Mouse (Mus musculus): Measurements from ENCODE around the gene Cidec. TPM values are rescaled to one million over a fixed set of nuclear protein-coding genes. Genes with fewer than 3 reads are reported as not detected.

Gene Cidec
- polyA plus RNA-seq, 1 experiment from 2014 or later: not detected

DNA sequence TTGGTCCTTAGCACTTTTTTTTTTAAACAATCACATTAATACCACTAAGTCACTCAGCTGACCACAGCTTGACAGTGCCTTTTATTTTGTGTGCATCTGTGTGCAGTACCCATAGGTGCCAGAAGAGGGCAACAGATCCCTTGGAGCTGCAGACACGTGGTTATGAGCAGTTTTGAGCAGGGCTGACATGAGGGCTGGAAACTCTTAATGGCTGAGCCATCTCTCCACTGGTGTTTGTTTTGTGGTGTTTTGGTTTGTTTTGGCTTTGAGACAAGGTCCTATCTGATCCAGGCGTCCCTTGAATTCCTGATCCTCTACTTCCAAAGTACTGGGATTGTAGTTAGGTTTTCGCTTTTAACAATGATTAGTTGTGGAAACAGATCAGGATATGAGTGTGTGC is 8.2 kb downstream of the Cidec start:
- no peaks in the 10 kb centered on the region for H3K4me1 ChIP-seq (replicated peaks)
- H3K27me3 ChIP-seq: no peaks in the 10 kb centered on the region
- no peak overlapping the region for H3K4me2 ChIP-seq
- no peaks in the 10 kb centered on the region for H3K36me3 ChIP-seq
- H3K9ac ChIP-seq: no peak overlapping the region
- no peak overlapping the region for H3K4me3 ChIP-seq
- H3K9me3 ChIP-seq: no peaks in the 10 kb centered on the region
- no peak for ATAC-seq (ENCODE audit: low FRiP score, low read depth)
- WGBS: 63% methylated on average over 3 of the region's 3 CpGs
- H3K27ac ChIP-seq (replicated peaks): no peak overlapping the region

DNA sequence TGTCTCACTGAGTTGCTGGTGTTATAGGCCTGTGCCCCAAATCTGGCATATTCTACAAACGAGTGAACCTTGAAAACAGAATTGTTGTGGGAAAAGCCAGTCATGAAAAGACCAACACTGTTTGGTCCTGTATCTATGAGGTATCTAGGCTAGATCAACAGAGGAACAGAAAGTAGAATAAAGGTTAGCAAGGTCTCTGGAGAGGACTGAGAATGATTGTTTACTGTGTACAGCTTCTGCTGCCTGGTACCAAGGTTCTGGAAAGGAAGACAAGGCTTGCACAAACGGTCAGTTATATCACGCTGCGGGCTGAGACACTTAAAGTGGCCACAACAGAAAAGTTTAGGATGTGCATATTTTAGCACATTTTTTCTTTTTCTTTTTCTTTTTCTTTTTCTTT is 8.9 kb downstream of the Cidec start:
- H3K4me3 ChIP-seq: no peak overlapping the region
- no peak overlapping the region for H3K27ac ChIP-seq (replicated peaks)
- H3K9ac ChIP-seq: no peak overlapping the region
- no peak overlapping the region for H3K4me2 ChIP-seq
- no peaks in the 10 kb centered on the region for H3K9me3 ChIP-seq
- no peak for ATAC-seq (ENCODE audit: low FRiP score, low read depth)
- WGBS: 92% methylated on average over 4 of the region's 4 CpGs
- H3K36me3 ChIP-seq: no peaks in the 10 kb centered on the region
- H3K4me1 ChIP-seq (replicated peaks): no peaks in the 10 kb centered on the region
- H3K27me3 ChIP-seq: no peaks in the 10 kb centered on the region

DNA sequence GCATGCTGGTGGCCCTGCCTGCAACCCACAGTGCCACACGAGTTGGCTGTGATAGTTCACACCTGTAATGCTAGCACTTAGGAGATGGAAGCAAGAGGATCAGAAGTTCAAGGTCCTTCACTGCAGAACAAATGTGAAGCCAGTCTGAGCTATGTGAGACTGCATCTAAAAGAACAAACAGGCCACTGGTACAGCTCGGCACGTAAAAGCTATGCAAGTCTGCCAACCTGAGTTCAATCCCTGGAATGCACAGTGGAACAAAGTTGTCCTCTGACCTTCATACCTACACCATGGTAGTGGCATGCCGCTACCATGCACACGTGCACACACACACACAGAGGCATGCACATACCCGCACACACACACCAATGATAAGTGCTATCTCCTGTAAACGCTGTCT is 11.4 kb downstream of the Cidec start:
- H3K27me3 ChIP-seq: no peaks in the 10 kb centered on the region
- no peak overlapping the region for H3K9ac ChIP-seq
- no peak for ATAC-seq (ENCODE audit: low FRiP score, low read depth)
- 91% methylated on average over 7 of the region's 7 CpGs for WGBS
- H3K4me2 ChIP-seq: no peak overlapping the region
- no peaks in the 10 kb centered on the region for H3K36me3 ChIP-seq
- no peak overlapping the region for H3K27ac ChIP-seq (replicated peaks)
- no peaks in the 10 kb centered on the region for H3K9me3 ChIP-seq
- H3K4me1 ChIP-seq (replicated peaks): peaks cover 4% of the 10 kb centered on the region
- no peak overlapping the region for H3K4me3 ChIP-seq

DNA sequence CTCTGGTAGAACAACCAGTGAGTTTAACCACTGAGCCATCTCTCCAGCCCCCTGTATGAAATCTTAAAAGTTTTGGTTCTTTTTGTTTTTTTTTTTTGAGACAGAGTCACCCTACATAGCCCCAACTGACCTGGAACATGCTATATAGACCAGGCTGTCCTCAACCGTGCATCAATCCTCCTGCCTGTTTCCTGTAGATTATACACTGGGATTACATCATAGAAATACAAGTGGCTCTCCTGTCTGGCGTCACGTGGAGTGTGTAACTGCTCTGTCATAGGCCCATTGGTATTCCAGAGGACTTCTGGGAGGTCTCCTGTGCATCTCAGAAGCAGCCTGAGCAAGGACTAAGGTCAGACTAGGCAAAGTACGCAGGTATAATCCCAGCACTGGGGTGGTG is 12.6 kb downstream of the Cidec start:
- H3K36me3 ChIP-seq: no peaks in the 10 kb centered on the region
- H3K9ac ChIP-seq: no peak overlapping the region
- H3K4me3 ChIP-seq: no peak overlapping the region
- ATAC-seq (ENCODE audit: low FRiP score, low read depth): no peak
- H3K4me1 ChIP-seq (replicated peaks): peaks cover 11% of the 10 kb centered on the region
- H3K27ac ChIP-seq (replicated peaks): no peak overlapping the region
- 84% methylated on average over 4 of the region's 4 CpGs for WGBS
- no peaks in the 10 kb centered on the region for H3K27me3 ChIP-seq
- H3K9me3 ChIP-seq: no peaks in the 10 kb centered on the region
- H3K4me2 ChIP-seq: no peak overlapping the region

GRCm38 (mm10) chr6:113419199-113419587 is 16.4 kb downstream of the Cidec start, which contains the start of gene Rpusd3:
Rpusd3 (minus strand) TSS chr6:113419340.
- peaks cover 18% of the 10 kb centered on the region for H3K4me1 ChIP-seq (replicated peaks)
- H3K4me2 ChIP-seq: peak within 1 kb of the TSS; percentile 96
- no peaks in the 10 kb centered on the region for H3K9me3 ChIP-seq
- peak within 1 kb of the TSS; percentile 56 for H3K9ac ChIP-seq
- H3K27ac ChIP-seq (replicated peaks): peak within 1 kb of the TSS; percentile 63
- H3K36me3 ChIP-seq: peaks cover 5% of the 10 kb centered on the region; the same call in 1 of the 2 replicates
- no peaks in the 10 kb centered on the region for H3K27me3 ChIP-seq
- under 1% methylated on average over 25 of the region's 25 CpGs for WGBS
- peak within 1 kb of the TSS; percentile 55 for H3K4me3 ChIP-seq
- peak; percentile 97 for ATAC-seq (ENCODE audit: low FRiP score, low read depth)

DNA sequence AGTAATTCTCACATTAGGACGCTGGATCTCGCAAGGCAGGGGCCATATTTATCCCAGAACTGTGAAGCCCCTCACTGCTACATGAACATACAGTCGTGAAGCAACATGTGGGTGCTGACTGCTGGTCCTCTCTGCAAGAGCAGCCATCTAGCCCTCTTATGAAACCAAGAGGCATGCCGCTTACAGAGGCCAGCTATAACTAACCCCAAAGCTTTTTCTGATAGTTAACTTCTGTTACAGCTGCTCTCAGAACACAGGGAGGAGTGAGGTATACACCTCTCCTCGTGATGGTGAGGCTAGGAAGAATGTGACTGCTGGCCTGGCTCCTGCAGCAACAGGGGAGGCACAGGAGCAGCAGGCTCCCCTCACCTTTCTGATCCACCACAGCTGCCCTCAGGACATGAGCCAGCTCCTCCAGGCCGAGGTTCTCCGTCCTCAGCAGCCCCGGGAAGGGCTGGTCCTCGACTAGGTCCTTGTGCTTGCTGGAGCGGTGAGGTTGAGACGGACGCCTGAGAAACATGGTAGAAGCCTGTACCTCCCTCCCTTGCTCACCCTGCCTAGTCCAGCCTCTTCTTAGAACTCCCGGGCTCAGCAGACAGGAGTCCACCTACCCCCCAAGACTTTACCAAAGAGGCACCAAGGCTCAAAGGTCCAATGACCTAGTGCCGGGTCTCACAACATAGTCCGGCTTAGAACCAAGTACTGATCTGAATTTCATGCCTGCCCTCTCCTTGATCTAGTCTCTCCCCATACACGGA is 16.9 kb downstream of the Cidec start:
- Histone ChIP-seq H3K4me3 (peak overlapping the region; percentile 55), H3K36me3 (peaks cover 5% of the 10 kb centered on the region; the same call in 1 of the 2 replicates), H3K4me1 (replicated peaks) (peaks cover 18% of the 10 kb centered on the region), H3K4me2 (peak overlapping the region; percentile 96), H3K27me3 (no peaks in the 10 kb centered on the region), H3K27ac (replicated peaks) (peak overlapping the region; percentile 63), H3K9ac (peak overlapping the region; percentile 56), H3K9me3 (no peaks in the 10 kb centered on the region)
- 17% methylated on average over 16 of the region's 16 CpGs for WGBS
- peak; percentile 68 for ATAC-seq (ENCODE audit: low FRiP score, low read depth)

GRCm38 (mm10) chr6:113416416-113416815 is 19.1 kb downstream of the Cidec start:
- WGBS: 78% methylated on average over 5 of the region's 5 CpGs
- no peak overlapping the region for H3K9ac ChIP-seq
- ATAC-seq (ENCODE audit: low FRiP score, low read depth): no peak
- peaks cover 5% of the 10 kb centered on the region; the same call in 1 of the 2 replicates for H3K36me3 ChIP-seq
- H3K27me3 ChIP-seq: no peaks in the 10 kb centered on the region
- H3K9me3 ChIP-seq: no peaks in the 10 kb centered on the region
- H3K27ac ChIP-seq (replicated peaks): no peak overlapping the region
- H3K4me1 ChIP-seq (replicated peaks): peaks cover 18% of the 10 kb centered on the region
- H3K4me2 ChIP-seq: no peak overlapping the region
- no peak overlapping the region for H3K4me3 ChIP-seq

GRCm38 (mm10) chr6:113410001-113410400 is 25.6 kb downstream of the Cidec start:
- Histone ChIP-seq H3K9ac (no peak overlapping the region), H3K9me3 (no peaks in the 10 kb centered on the region), H3K4me2 (no peak overlapping the region), H3K4me1 (replicated peaks) (no peaks in the 10 kb centered on the region), H3K4me3 (no peak overlapping the region), H3K36me3 (peaks cover 4% of the 10 kb centered on the region; the same call in 1 of the 2 replicates), H3K27me3 (no peaks in the 10 kb centered on the region), H3K27ac (replicated peaks) (no peak overlapping the region)
- no peak for ATAC-seq (ENCODE audit: low FRiP score, low read depth)
- WGBS: 64% methylated on average over 1 of the region's 1 CpGs

DNA sequence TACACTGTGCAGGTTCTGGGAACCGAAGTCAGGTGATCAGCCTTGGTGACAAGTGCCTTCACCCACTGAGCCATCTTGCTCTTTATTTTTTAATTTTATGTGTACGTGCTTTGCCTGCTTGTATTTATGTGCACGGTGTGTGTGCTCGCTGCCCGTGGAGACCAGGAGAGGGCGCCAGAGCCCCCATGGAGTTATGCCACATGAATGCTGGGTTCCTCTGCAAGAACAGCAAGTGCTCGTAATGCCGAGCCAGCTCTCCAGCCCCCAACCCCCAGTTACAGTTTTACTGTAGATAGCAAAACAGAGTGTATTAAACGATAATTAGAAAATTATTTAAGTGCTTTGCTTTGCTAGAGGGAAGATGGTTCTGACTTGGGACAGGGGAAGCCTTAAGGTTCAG is 28.9 kb downstream of the Cidec start:
- H3K4me1 ChIP-seq (replicated peaks): no peaks in the 10 kb centered on the region
- H3K4me2 ChIP-seq: no peak overlapping the region
- H3K27ac ChIP-seq (replicated peaks): no peak overlapping the region
- H3K9ac ChIP-seq: no peak overlapping the region
- 78% methylated on average over 9 of the region's 9 CpGs for WGBS
- no peaks in the 10 kb centered on the region for H3K36me3 ChIP-seq
- ATAC-seq (ENCODE audit: low FRiP score, low read depth): no peak
- H3K4me3 ChIP-seq: no peak overlapping the region
- no peaks in the 10 kb centered on the region for H3K27me3 ChIP-seq
- no peaks in the 10 kb centered on the region for H3K9me3 ChIP-seq

- H3K4me1 ChIP-seq (replicated peaks): no peaks in the 10 kb centered on the region
- no peak overlapping the region for H3K27ac ChIP-seq (replicated peaks)
- H3K9ac ChIP-seq: no peak overlapping the region
- H3K36me3 ChIP-seq: no peaks in the 10 kb centered on the region
- H3K4me2 ChIP-seq: no peak overlapping the region
- no peak for ATAC-seq (ENCODE audit: low FRiP score, low read depth)
- H3K27me3 ChIP-seq: no peaks in the 10 kb centered on the region
- 90% methylated on average over 6 of the region's 6 CpGs for WGBS
- no peaks in the 10 kb centered on the region for H3K9me3 ChIP-seq
- H3K4me3 ChIP-seq: no peak overlapping the region
Measured at GRCm38 (mm10) chr6:113405483-113405882, 30.1 kb downstream of the Cidec start.

GRCm38 (mm10) chr6:113404649-113405448 is 30.7 kb downstream of the Cidec start:
- Histone ChIP-seq H3K9me3 (no peaks in the 10 kb centered on the region), H3K36me3 (no peaks in the 10 kb centered on the region), H3K27ac (replicated peaks) (no peak overlapping the region), H3K9ac (no peak overlapping the region), H3K27me3 (no peaks in the 10 kb centered on the region), H3K4me3 (no peak overlapping the region), H3K4me1 (replicated peaks) (no peaks in the 10 kb centered on the region), H3K4me2 (no peak overlapping the region)
- 74% methylated on average over 12 of the region's 12 CpGs for WGBS
- no peak for ATAC-seq (ENCODE audit: low FRiP score, low read depth)

- Histone ChIP-seq H3K27me3 (no peaks in the 10 kb centered on the region), H3K27ac (replicated peaks) (no peak overlapping the region), H3K4me3 (no peak overlapping the region), H3K9me3 (no peaks in the 10 kb centered on the region), H3K9ac (no peak overlapping the region), H3K4me1 (replicated peaks) (no peaks in the 10 kb centered on the region), H3K36me3 (no peaks in the 10 kb centered on the region), H3K4me2 (no peak overlapping the region)
- 95% methylated on average over 13 of the region's 13 CpGs for WGBS
- ATAC-seq (ENCODE audit: low FRiP score, low read depth): no peak
Measured at GRCm38 (mm10) chr6:113402094-113402493, 33.5 kb downstream of the Cidec start.

All from hindbrain, embryonic 15.5 days (tissue).